ENCODE assay signal across 21 mouse cellular contexts in the genomic region with DNA sequence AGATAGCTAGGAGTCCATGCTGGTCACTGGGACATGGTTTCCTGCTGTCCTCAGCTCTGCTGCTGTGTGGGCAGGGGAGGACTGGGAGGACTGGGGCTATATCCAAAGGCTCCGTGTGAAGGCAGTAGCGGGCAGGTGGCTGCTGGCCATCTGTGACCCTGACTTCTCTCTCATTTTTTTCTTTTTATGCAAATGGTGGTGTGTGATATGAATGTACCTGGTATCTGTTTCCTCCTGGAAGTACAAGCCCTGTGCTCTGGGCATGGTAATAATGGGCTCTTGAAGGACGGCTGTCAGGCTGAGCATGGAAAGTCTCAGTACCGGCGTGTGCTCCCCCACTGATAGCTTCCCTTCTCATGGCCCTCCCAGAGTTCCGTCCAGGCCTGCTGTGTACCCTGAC. TPM values are rescaled to one million over a fixed set of nuclear protein-coding genes. Genes with fewer than 3 reads are reported as not detected.
DNase-seq lines count a peak whose midpoint lies in the region; ATAC-seq and TF ChIP-seq lines count a peak whose summit lies in the region.
"Had no signal": no experiment of that assay in that cellular context is flagged by ENCODE, and none has a peak within 500 bp of the region (broad histone marks: within the 10 kb centered on the region; RNA-seq: fewer than 3 reads in every experiment).

No protein-coding gene starts in this region.

- H3K36me3 ChIP-seq in CH12.LX (replicated peaks in 1 of 2; ENCODE audit: control insufficient read depth in 1 of 2, insufficient read depth in 1 of 2, low read length in 1 of 2) = peaks cover 0 to 29% of the 10 kb centered on the region in 2 experiments
- H3K36me3 ChIP-seq in midbrain, embryonic 15.5 days (replicated peaks) = peaks cover 45% of the 10 kb centered on the region

- H3K9me3 ChIP-seq in CH12.LX (replicated peaks; ENCODE audit: low read length) = no peaks in the 10 kb centered on the region
- H3K9me3 ChIP-seq in midbrain, embryonic 15.5 days = no peaks in the 10 kb centered on the region
- H3K9me3 ChIP-seq: embryonic facial prominence, embryonic 10.5 days; embryonic facial prominence, embryonic 12.5 days; forebrain, embryonic 13.5 days; forebrain, embryonic 15.5 days had no signal

- dilution Hi-C loops in CH12.LX (cut with MboI; ENCODE audit: extremely low pct_ligation_motif_present, extremely low pct_unique_long_range_greater_than_20kb, low sequenced_read_pairs) = no loop called here

- TF ChIP-seq RAD21 in CH12.LX (IDR thresholded peaks at IDR 0.05; ENCODE audit: low read depth, low read length) = no peak

- in situ Hi-C loops in CH12.LX (cut with MboI; ENCODE audit: low pct_ligation_motif_present, low pct_unique_long_range_greater_than_20kb, low sequenced_read_pairs) = no loop called here

- peak overlapping the region; percentile 51; the same call in 1 of the 2 replicates for H3K27ac ChIP-seq in layer of hippocampus, adult 2 months
- H3K27ac ChIP-seq in CH12.LX (ENCODE audit: insufficient read depth, low read depth) = no peak overlapping the region
- H3K27ac ChIP-seq in midbrain, embryonic 15.5 days = no peak overlapping the region
- H3K27ac ChIP-seq: embryonic facial prominence, embryonic 10.5 days; embryonic facial prominence, embryonic 12.5 days; forebrain, embryonic 13.5 days; forebrain, embryonic 15.5 days had no signal

- no peak overlapping the region for H3K9ac ChIP-seq in CH12.LX (ENCODE audit: insufficient read depth, low read depth)
- no peak overlapping the region for H3K9ac ChIP-seq in midbrain, embryonic 15.5 days
- H3K9ac ChIP-seq: embryonic facial prominence, embryonic 12.5 days; forebrain, embryonic 13.5 days; forebrain, embryonic 15.5 days; forebrain, postnatal 0 days had no signal

- no peak for TF ChIP-seq CTCF in layer of hippocampus, adult 2 months (conservative IDR thresholded peaks at IDR 0.05)
- no peak for TF ChIP-seq CTCF in CH12.LX (conservative IDR thresholded peaks at IDR 0.05 in 1 of 2, IDR thresholded peaks at IDR 0.05 in 1 of 2; ENCODE audit: low read depth in 2 of 2, low read length in 2 of 2)

- no peaks in the 10 kb centered on the region for H3K79me2 ChIP-seq in CH12.LX (replicated peaks; ENCODE audit: control insufficient read depth, extremely low read depth, insufficient read depth, poor library complexity, severe bottlenecking)

- WGBS in midbrain, embryonic 15.5 days = 87% methylated on average over 6 of the region's 6 CpGs

- H3K27me3 ChIP-seq in CH12.LX (replicated peaks) = no peaks in the 10 kb centered on the region
- H3K27me3 ChIP-seq in midbrain, embryonic 15.5 days (replicated peaks) = no peaks in the 10 kb centered on the region
- H3K27me3 ChIP-seq: embryonic facial prominence, embryonic 12.5 days; forebrain, embryonic 13.5 days; forebrain, embryonic 15.5 days had no signal

- H3K4me1 ChIP-seq in CH12.LX (ENCODE audit: control insufficient read depth in 1 of 2, insufficient read depth in 2 of 2) = peaks cover 6 to 9% of the 10 kb centered on the region in 2 experiments; a peak in 3 of 4 replicates
- no peaks in the 10 kb centered on the region for H3K4me1 ChIP-seq in midbrain, embryonic 15.5 days
- H3K4me1 ChIP-seq: embryonic facial prominence, embryonic 10.5 days; embryonic facial prominence, embryonic 12.5 days; forebrain, embryonic 13.5 days had no signal

- TF ChIP-seq EP300 in CH12.LX (IDR thresholded peaks at IDR 0.05; ENCODE audit: low read length) = peak; percentile 64; the same call in 1 of the 2 replicates

- H3K4me2 ChIP-seq in CH12.LX (ENCODE audit: insufficient read depth, low read depth, poor library complexity, severe bottlenecking) = no peak overlapping the region
- H3K4me2 ChIP-seq in midbrain, embryonic 15.5 days = no peak overlapping the region
- H3K4me2 ChIP-seq: embryonic facial prominence, embryonic 12.5 days; forebrain, embryonic 13.5 days; forebrain, embryonic 15.5 days had no signal

- ATAC-seq in midbrain, embryonic 15.5 days (replicated peaks) = no peak
- ATAC-seq: CD4-positive, CD25-positive, alpha-beta regulatory T cell, adult 4 months; forebrain, embryonic 13.5 days; forebrain, embryonic 15.5 days; forebrain, postnatal 0 days had no signal

- H3K4me3 ChIP-seq in layer of hippocampus, adult 2 months = no peak overlapping the region
- H3K4me3 ChIP-seq in CH12.LX (replicated peaks in 1 of 3; ENCODE audit: low read depth in 2 of 3, low read length in 2 of 3, poor library complexity in 1 of 3) = no peak overlapping the region
- no peak overlapping the region for H3K4me3 ChIP-seq in midbrain, embryonic 15.5 days
- H3K4me3 ChIP-seq: embryonic facial prominence, embryonic 10.5 days; embryonic facial prominence, embryonic 12.5 days; forebrain, embryonic 13.5 days; forebrain, embryonic 15.5 days had no signal

- no peak for TF ChIP-seq POLR2A in CH12.LX (IDR thresholded peaks at IDR 0.05; ENCODE audit: low read depth, low read length)

- DNase-seq in cerebellum, postnatal 25 days = peak; percentile 42 to 46
- DNase-seq in cerebellum, postnatal 10 days = no peak
- no peak for DNase-seq in layer of hippocampus, adult 2 months (ENCODE audit: low spot score in 2 of 2)
- no peak for DNase-seq in layer of hippocampus, adult 9-10 months (ENCODE audit: low spot score)
- DNase-seq in A20 (ENCODE audit: low read depth, low spot score) = peak; percentile 9
- peak; percentile 24 for DNase-seq in CH12.LX (ENCODE audit: extremely low read depth)
- no peak for DNase-seq in spleen, adult 12 weeks (ENCODE audit: low spot score)
- DNase-seq: adrenal gland, adult 2 months; adrenal gland, postnatal 10 days; adrenal gland, postnatal 25 days; B cell, adult 2 months; cerebellum, adult 2 months; cerebellum, adult 9-10 months; cerebellum, postnatal 36 days; forebrain, postnatal 0 days had no signal

TF ChIP-seq in CH12.LX, 34 proteins besides CTCF, POLR2A, EP300 and RAD21:
- TF ChIP-seq TBP (conservative IDR thresholded peaks at IDR 0.05; ENCODE audit: low read depth, low read length) = no peak
- TF ChIP-seq NELFE (IDR thresholded peaks at IDR 0.05; ENCODE audit: low read depth, low read length) = no peak
- TF ChIP-seq ZNF384 (IDR thresholded peaks at IDR 0.05; ENCODE audit: low read depth, low read length) = peak; percentile 89
- TF ChIP-seq MAFK (IDR thresholded peaks at IDR 0.05; ENCODE audit: insufficient replicate concordance, low read length) = no peak
- no peak for TF ChIP-seq UBTF (IDR thresholded peaks at IDR 0.05; ENCODE audit: low read depth, low read length)
- no peak for TF ChIP-seq SIN3A (IDR thresholded peaks at IDR 0.05; ENCODE audit: low read length)
- TF ChIP-seq SMC3 (IDR thresholded peaks at IDR 0.05; ENCODE audit: low read depth, low read length) = no peak
- TF ChIP-seq MYC (IDR thresholded peaks at IDR 0.05; ENCODE audit: low read depth, low read length) = no peak
- TF ChIP-seq CHD2 (IDR thresholded peaks at IDR 0.05; ENCODE audit: low read length) = no peak
- TF ChIP-seq TCF12 (IDR thresholded peaks at IDR 0.05; ENCODE audit: low read depth, low read length) = 0 out of 2 replicates have a peak, but pooled peaks have one; percentile 45
- no peak for TF ChIP-seq KAT2A (IDR thresholded peaks at IDR 0.05; ENCODE audit: insufficient replicate concordance, low read length)
- TF ChIP-seq JUN (IDR thresholded peaks at IDR 0.05; ENCODE audit: insufficient read depth, low read depth, low read length) = no peak
- TF ChIP-seq POLR2AphosphoS2 (IDR thresholded peaks at IDR 0.05; ENCODE audit: low read depth, low read length) = no peak
- TF ChIP-seq ELF1 (IDR thresholded peaks at IDR 0.05; ENCODE audit: low read depth, low read length) = no peak
- no peak for TF ChIP-seq BHLHE40 (IDR thresholded peaks at IDR 0.05; ENCODE audit: low read depth, low read length)
- TF ChIP-seq MAZ (IDR thresholded peaks at IDR 0.05; ENCODE audit: low read depth, low read length) = no peak
- peak; percentile 81 for TF ChIP-seq IRF4 (IDR thresholded peaks at IDR 0.05; ENCODE audit: low read depth, low read length)
- TF ChIP-seq JUND (conservative IDR thresholded peaks at IDR 0.05; ENCODE audit: low read depth, low read length) = no peak
- TF ChIP-seq ETS1 (conservative IDR thresholded peaks at IDR 0.05; ENCODE audit: low read depth, low read length) = 0 out of 2 replicates have a peak, but pooled peaks have one; percentile 6
- TF ChIP-seq NRF1 (IDR thresholded peaks at IDR 0.05; ENCODE audit: low read depth, low read length) = no peak

RNA-seq across cellular contexts. Expression of a gene that starts 51.7 kb away (rescaled TPM):
- total RNA-seq in layer of hippocampus, adult 2 months (2021) = 100 to 1,000 TPM; 122 to 128 TPM
- total RNA-seq in CH12.LX (2012; rRNA removed) = 101 and 126 TPM in 2 replicates
- 79.9 and 102 TPM in 2 replicates for total RNA-seq in CH12.LX (2014; rRNA removed)
- 71.0 and 86.7 TPM in 2 replicates for polyA plus RNA-seq in CH12.LX (2012; ENCODE audit: insufficient read length, low read depth)
- polyA plus RNA-seq in midbrain, embryonic 15.5 days (2015; fragmentation: Nextera tagmentation; extraction: Ambion mirVana) = 74.9 and 79.0 TPM in 2 replicates

Comparison
In these comparisons a context has a peak if more than half of its experiments do, and no peak if none do; other contexts are left out.
1. DNase-seq: peak in cerebellum, postnatal 25 days (2 of 2), A20 (single experiment) and CH12.LX (single experiment); none in cerebellum, postnatal 10 days (0 of 2), layer of hippocampus, adult 2 months (0 of 2), layer of hippocampus, adult 9-10 months (single experiment) and spleen, adult 12 weeks (single experiment).